Mouse (Mus musculus) G1E (cell line): Measurements from ENCODE around the gene Lypd8. TPM values are rescaled to one million over a fixed set of nuclear protein-coding genes. Genes with fewer than 3 reads are reported as not detected.

Experiments
- ATAC-seq: 2 replicates; pipeline ENCODE4 v1.8.0; 2016; ENCODE audit warnings: mild to moderate bottlenecking; ENCODE audit not compliant: insufficient number of reproducible peaks, poor library complexity, low FRiP score, severe bottlenecking; ENCODE audit errors: extremely low read depth
- DNase-seq: peaks from one replicate; pipeline ENCODE4 v3.0.0; 2012; ENCODE audit warnings: low spot score
- H3K27me3 ChIP-seq: 2 replicates; pipeline ENCODE4 v1.6.1; 2012; ENCODE audit warnings: mild to moderate bottlenecking, low read length, inconsistent platforms; ENCODE audit not compliant: insufficient read depth
- H3K36me3 ChIP-seq: replicated peaks from 2 replicates; pipeline ENCODE3; 2012; ENCODE audit warnings: mild to moderate bottlenecking, inconsistent platforms
- H3K4me1 ChIP-seq: 2 replicates; pipeline ENCODE4 v1.6.1; 2012; ENCODE audit warnings: low read depth, low read length, inconsistent platforms, mixed read lengths; ENCODE audit not compliant: insufficient read depth
- H3K4me3 ChIP-seq: 2 replicates; pipeline ENCODE4 v1.5.1; 2012; ENCODE audit warnings: low read depth, mild to moderate bottlenecking, inconsistent platforms, low read length, moderate library complexity, mixed read lengths
- H3K9me3 ChIP-seq: replicated peaks from 2 replicates; pipeline ENCODE4 v1.6.1; 2012; ENCODE audit warnings: inconsistent platforms
- CTCF ChIP-seq: IDR thresholded peaks from 2 replicates; pipeline ENCODE4 v1.5.1; 2012; ENCODE audit warnings: low read depth, low read length, inconsistent platforms, mixed read lengths
- GATA1 ChIP-seq: IDR thresholded peaks from 2 replicates; pipeline ENCODE4 v1.6.1; 2012; ENCODE audit warnings: borderline replicate concordance, low read length, inconsistent platforms, mixed read lengths
- GATA2 ChIP-seq: IDR thresholded peaks from 2 replicates; pipeline ENCODE4 v1.6.1; 2012; ENCODE audit warnings: low read depth, low read length, inconsistent platforms, borderline replicate concordance
- POLR2AphosphoS5 ChIP-seq: IDR thresholded peaks from 2 replicates; pipeline ENCODE4 v1.6.1; 2012; ENCODE audit warnings: low read depth, low read length, inconsistent platforms; ENCODE audit not compliant: insufficient replicate concordance
- TAL1 ChIP-seq: conservative IDR thresholded peaks from 2 replicates; pipeline ENCODE4 v1.6.1; 2012; ENCODE audit warnings: low read depth, low read length, inconsistent platforms, mixed read lengths
- polyA plus RNA-seq: library from polyadenylated mRNA; stranded (reverse); fragments of >175 nt; gene quantifications from 2 replicates; pipeline ENCODE4 v1.2.3, GENCODE M21; 2012
- total RNA-seq, 2 experiments: library from RNA; stranded (forward) in 1 of 2; stranded (reverse) in 1 of 2; fragments of 200-1000 nt in 1 of 2; fragments of >200 nt in 1 of 2; fragmentation: Nextera tagmentation in 1 of 2; gene quantifications; 2 replicates each; pipeline ENCODE4 v1.2.3; 2014 to 2017

The Lypd8 gene
- total and polyA plus RNA-seq, 3 experiments, result 0.07 to 0.68 (median 0.16) TPM

DNA sequence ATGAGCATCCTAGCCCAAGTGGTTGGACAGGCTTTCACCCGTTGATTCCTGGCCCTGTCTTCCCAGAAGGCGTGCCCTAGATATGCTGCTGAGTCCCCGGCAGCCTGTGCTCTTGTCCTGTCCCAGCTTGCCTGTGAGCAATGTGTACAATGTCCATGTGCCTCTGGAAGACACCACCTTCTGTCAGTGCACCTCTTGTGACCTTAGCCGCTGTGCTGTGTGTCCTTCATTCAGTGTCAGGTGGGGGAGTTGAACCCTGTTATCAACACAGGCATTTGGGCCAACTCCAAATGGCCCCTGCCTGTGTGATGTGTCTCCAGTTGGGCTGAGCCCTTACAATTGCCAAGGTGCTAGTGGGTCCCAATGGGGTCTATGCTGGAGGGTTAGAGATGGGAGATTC lies 32.1 kb upstream of the Lypd8 start:
- Histone ChIP-seq H3K4me1 (peaks cover 10% of the 10 kb centered on the region), H3K36me3 (peaks cover 54% of the 10 kb centered on the region), H3K4me3 (no peak overlapping the region), H3K9me3 (no peaks in the 10 kb centered on the region), H3K27me3 (no peaks in the 10 kb centered on the region)
- DNase-seq, result no peak
- TF ChIP-seq TAL1 (no peak), GATA2 (no peak), POLR2AphosphoS5 (no peak), CTCF (no peak), GATA1 (no peak)
- no peak for ATAC-seq

DNA sequence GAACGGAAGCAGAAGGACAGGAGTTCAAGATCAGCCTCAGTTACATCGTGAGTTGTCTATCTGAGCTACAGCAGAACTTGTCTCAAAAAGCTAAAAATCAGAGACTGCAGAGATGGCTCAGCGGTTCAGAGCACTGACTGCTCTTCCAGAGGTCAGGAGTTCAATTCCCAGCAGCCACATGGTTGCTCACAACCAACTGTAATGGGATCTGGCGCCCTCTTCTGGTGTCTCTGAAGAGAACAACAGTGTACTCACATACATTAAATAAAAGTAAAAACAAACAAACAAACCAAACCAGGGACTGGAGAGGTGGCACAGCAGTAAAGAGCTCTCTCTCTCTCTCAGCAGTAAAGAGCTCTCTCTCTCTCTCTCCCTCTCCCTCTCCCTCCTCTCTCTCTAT lies 28.2 kb upstream of the Lypd8 start:
- Histone ChIP-seq H3K36me3 (peaks cover 37% of the 10 kb centered on the region), H3K4me3 (no peak overlapping the region), H3K9me3 (no peaks in the 10 kb centered on the region), H3K4me1 (peaks cover 47% of the 10 kb centered on the region), H3K27me3 (no peaks in the 10 kb centered on the region)
- ATAC-seq, result no peak
- DNase-seq, result no peak
- no peak for TF ChIP-seq GATA2
- TF ChIP-seq POLR2AphosphoS5, result no peak
- TF ChIP-seq CTCF, result no peak
- TF ChIP-seq TAL1, result no peak
- TF ChIP-seq GATA1, result no peak

DNA sequence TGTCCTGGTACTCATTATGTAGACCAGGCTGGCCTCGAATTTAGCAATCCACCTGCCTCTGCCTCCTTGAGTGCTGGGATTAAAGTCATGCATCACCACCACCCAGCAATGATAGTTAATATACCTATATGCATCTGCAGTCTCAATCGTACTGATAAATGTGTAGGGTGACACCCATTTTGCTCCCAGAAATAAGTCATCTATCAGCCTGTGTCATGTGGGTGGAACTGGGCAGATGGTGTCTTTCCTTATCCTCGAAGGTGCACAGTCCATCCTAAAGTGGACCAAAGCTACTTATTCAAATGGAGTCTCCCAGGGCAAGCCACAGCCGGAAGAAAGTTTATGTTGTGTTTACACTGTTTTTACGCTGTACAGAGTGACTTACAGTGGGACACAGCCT lies 27.7 kb upstream of the Lypd8 start:
- H3K27me3 ChIP-seq, result no peaks in the 10 kb centered on the region
- no peak for DNase-seq

DNA sequence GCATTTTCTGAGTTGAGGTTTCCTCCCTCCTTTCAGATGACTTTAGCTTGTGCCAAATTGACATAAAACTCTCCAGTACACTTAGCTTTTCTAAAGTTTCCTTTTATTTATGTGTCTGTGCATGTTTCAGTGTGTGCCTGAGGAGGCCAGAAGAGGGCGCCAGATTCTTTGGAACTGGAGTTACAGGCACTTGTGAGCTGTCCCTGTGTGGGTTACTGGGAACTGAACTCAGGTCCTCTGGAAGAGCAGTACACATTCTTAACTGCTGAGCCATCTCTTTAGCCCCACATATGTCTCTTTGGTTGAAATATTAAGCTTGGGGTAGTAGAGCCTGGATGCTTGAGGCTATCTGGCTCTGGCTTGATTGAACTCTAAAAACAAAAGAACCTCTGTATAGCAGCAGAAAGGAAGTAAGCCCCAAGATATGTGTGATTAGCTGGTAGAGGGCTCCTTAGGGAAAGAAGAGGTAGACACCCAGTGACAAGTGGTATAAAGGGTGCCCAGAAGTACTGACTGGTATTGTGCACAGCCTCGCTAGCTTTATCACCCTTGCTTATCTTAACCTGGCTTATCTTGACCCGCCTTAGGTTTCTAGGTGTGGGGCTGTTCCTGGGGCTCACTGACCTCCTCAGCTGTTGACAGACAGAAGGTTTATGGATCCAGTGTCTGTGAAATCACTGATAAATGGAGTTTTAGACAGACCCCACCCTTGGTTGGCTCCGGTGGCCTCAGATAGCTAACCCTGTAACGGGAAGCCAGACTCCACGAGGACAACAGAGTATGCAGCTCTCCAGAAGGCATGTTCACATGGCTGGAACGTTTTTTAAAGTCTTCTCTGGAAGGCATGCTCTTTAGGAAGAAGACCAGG lies 25.9 kb upstream of the Lypd8 start:
- peak; percentile 77 for DNase-seq
- ATAC-seq, result peak; percentile 94
- H3K4me1 ChIP-seq, result peaks cover 56% of the 10 kb centered on the region
- H3K9me3 ChIP-seq, result no peaks in the 10 kb centered on the region
- peaks cover 14% of the 10 kb centered on the region for H3K36me3 ChIP-seq
- TF ChIP-seq TAL1 (peak; percentile 93), GATA2 (peak; percentile 97), POLR2AphosphoS5 (no peak), CTCF (peak; percentile 36), GATA1 (no peak)
- no peaks in the 10 kb centered on the region for H3K27me3 ChIP-seq
- no peak overlapping the region; the same call in 1 of the 2 replicates for H3K4me3 ChIP-seq

More for the DNA sequence above, 27.7 kb upstream of the Lypd8 start:
- TF ChIP-seq GATA2 (no peak), TAL1 (no peak), CTCF (no peak), GATA1 (no peak), POLR2AphosphoS5 (no peak)
- Histone ChIP-seq H3K4me3 (no peak overlapping the region), H3K36me3 (peaks cover 32% of the 10 kb centered on the region), H3K9me3 (no peaks in the 10 kb centered on the region), H3K4me1 (peaks cover 47% of the 10 kb centered on the region)
- ATAC-seq, result no peak

DNA sequence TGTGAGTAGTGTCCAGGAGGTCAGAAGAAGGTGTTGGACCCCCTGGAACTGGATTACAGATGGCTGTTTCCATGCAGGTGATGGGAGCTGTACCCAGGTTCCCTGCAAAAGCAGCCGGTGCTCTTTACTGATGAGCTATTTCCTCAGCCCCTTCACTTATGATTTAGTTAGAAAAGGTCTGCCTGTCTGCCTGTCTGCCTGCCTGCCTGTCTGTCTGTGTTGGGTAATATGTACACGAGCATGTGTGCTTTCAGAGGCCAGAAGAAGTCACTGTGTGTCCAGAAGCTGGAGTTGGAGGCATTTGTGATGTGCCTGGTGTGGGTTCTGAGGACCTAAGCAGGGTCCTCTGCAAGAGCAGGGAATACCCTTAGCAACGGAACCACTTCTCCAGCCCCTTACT lies 25.1 kb upstream of the Lypd8 start:
- DNase-seq (no peak), ATAC-seq (no peak)
- peak overlapping the region; percentile 27; the same call in 1 of the 2 replicates for H3K4me3 ChIP-seq
- H3K9me3 ChIP-seq, result no peaks in the 10 kb centered on the region
- peaks cover 9% of the 10 kb centered on the region for H3K36me3 ChIP-seq
- H3K27me3 ChIP-seq, result no peaks in the 10 kb centered on the region
- peaks cover 58% of the 10 kb centered on the region for H3K4me1 ChIP-seq
- TF ChIP-seq GATA1, result no peak
- no peak for TF ChIP-seq TAL1
- TF ChIP-seq CTCF, result no peak
- no peak for TF ChIP-seq GATA2
- no peak for TF ChIP-seq POLR2AphosphoS5

DNA sequence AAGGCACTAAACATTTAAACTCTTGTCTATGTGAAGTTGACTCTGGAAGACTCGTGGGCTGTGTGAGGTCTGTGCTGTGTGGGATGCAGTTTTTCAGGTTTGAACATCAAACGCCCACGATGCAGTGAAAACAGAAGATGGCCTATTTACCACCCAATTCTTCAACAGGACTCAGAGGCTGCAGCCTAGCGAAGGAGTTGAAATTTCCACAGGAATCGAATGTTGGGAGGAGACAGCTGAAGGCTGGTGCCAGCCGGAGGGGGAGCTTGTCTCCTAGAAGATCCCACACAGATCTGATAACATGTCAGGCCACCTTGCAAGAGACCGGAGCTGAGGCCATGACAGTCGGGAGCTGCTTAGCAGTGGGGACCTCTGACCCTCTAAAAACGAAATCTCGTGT lies 24.4 kb upstream of the Lypd8 start:
- Histone ChIP-seq H3K4me3 (no peak overlapping the region; the same call in 1 of the 2 replicates), H3K9me3 (no peaks in the 10 kb centered on the region), H3K4me1 (peaks cover 58% of the 10 kb centered on the region), H3K36me3 (peaks cover 2% of the 10 kb centered on the region), H3K27me3 (no peaks in the 10 kb centered on the region)
- no peak for TF ChIP-seq GATA1
- no peak for TF ChIP-seq TAL1
- no peak for TF ChIP-seq CTCF
- TF ChIP-seq POLR2AphosphoS5, result no peak
- TF ChIP-seq GATA2, result no peak
- DNase-seq (no peak), ATAC-seq (no peak)
